Mouse (Mus musculus): ENCODE measurements around the gene Gm21970. TPM values are rescaled to one million over a fixed set of nuclear protein-coding genes. Genes with fewer than 3 reads are reported as not detected.
A peak's percentile ranks its signal among the peaks of the same experiment; 100 is the strongest.

The Gm21970 gene
- polyA plus RNA-seq, 1 experiment from 2014 or later = not detected

DNA sequence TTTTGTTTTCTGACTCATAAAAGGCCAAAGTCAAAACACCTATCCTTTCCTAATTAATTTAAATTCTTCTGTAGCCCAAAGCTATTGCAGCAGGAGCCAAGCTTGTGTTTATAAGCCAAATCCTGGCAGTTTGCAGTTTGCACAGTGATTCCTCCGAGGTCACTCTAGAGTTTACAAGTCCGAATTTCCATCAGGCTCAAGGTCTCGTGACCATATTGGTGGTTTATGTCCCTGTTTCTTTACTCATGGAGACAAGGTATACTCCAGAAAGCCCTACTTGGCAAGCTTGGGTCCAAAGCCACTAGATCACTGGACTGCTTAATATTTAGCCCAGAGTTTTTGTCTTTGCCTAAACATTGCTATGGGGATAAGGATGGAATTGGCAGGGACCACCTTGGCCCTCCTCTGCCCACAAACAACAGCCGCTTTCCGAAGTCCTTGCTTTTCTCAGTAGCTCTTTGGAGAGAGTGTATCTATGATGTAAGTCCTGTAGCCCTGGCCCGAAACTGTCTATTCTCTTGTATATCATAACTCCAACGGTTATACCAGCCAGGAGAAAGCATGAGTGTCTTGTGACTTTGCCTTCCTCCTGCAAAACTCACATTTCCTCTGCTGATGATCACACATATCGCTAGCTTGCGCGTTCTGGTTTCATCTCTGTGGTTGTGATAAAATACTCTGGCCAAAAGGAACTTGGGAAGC lies 5.0 kb upstream of the Gm21970 start:
- no peak overlapping the region for H3K27ac ChIP-seq
- H3K36me3 ChIP-seq = peaks cover 21% of the 10 kb centered on the region
- no peak overlapping the region for H3K4me3 ChIP-seq (replicated peaks)
- no peaks in the 10 kb centered on the region for H3K9me3 ChIP-seq
- ATAC-seq (ENCODE audit: insufficient read depth, low FRiP score, low read depth) = no peak
- H3K4me2 ChIP-seq = no peak overlapping the region
- H3K9ac ChIP-seq = no peak overlapping the region
- 0 out of 2 replicates have a peak, but pooled peaks cover 2% of the 10 kb centered on the region for H3K4me1 ChIP-seq
- 89% methylated on average over 10 of the region's 10 CpGs for WGBS
- no peaks in the 10 kb centered on the region for H3K27me3 ChIP-seq (replicated peaks)

GRCm38 (mm10) chr16:91387121-91387486 lies 4.4 kb upstream of the Gm21970 start:
- H3K36me3 ChIP-seq = peaks cover 24% of the 10 kb centered on the region
- 0 out of 2 replicates have a peak, but pooled peaks cover 2% of the 10 kb centered on the region for H3K4me1 ChIP-seq
- no peak overlapping the region for H3K9ac ChIP-seq
- H3K27me3 ChIP-seq (replicated peaks) = no peaks in the 10 kb centered on the region
- no peak overlapping the region for H3K4me3 ChIP-seq (replicated peaks)
- no peak overlapping the region for H3K27ac ChIP-seq
- no peak for ATAC-seq (ENCODE audit: insufficient read depth, low FRiP score, low read depth)
- no peak overlapping the region for H3K4me2 ChIP-seq
- WGBS = 88% methylated on average over 3 of the region's 3 CpGs
- H3K9me3 ChIP-seq = no peaks in the 10 kb centered on the region

GRCm38 (mm10) chr16:91390100-91390499 lies 1.4 kb upstream of the Gm21970 start:
- Histone ChIP-seq H3K36me3 (peaks cover 31% of the 10 kb centered on the region), H3K9ac (no peak overlapping the region), H3K4me2 (no peak overlapping the region), H3K4me1 (0 out of 2 replicates have a peak, but pooled peaks cover 2% of the 10 kb centered on the region), H3K9me3 (no peaks in the 10 kb centered on the region), H3K27ac (no peak overlapping the region), H3K4me3 (replicated peaks) (no peak overlapping the region), H3K27me3 (replicated peaks) (no peaks in the 10 kb centered on the region)
- ATAC-seq (ENCODE audit: insufficient read depth, low FRiP score, low read depth) = no peak
- 88% methylated on average over 4 of the region's 4 CpGs for WGBS

GRCm38 (mm10) chr16:91394826-91395410 lies 3.4 kb downstream of the Gm21970 start:
- H3K27me3 ChIP-seq (replicated peaks) = no peaks in the 10 kb centered on the region
- H3K4me2 ChIP-seq = no peak overlapping the region
- no peak for ATAC-seq (ENCODE audit: insufficient read depth, low FRiP score, low read depth)
- no peak overlapping the region for H3K27ac ChIP-seq
- H3K4me1 ChIP-seq = no peaks in the 10 kb centered on the region
- WGBS = 58% methylated on average over 4 of the region's 4 CpGs
- no peak overlapping the region for H3K4me3 ChIP-seq (replicated peaks)
- no peaks in the 10 kb centered on the region for H3K9me3 ChIP-seq
- peaks cover 14% of the 10 kb centered on the region for H3K36me3 ChIP-seq
- no peak overlapping the region for H3K9ac ChIP-seq

DNA sequence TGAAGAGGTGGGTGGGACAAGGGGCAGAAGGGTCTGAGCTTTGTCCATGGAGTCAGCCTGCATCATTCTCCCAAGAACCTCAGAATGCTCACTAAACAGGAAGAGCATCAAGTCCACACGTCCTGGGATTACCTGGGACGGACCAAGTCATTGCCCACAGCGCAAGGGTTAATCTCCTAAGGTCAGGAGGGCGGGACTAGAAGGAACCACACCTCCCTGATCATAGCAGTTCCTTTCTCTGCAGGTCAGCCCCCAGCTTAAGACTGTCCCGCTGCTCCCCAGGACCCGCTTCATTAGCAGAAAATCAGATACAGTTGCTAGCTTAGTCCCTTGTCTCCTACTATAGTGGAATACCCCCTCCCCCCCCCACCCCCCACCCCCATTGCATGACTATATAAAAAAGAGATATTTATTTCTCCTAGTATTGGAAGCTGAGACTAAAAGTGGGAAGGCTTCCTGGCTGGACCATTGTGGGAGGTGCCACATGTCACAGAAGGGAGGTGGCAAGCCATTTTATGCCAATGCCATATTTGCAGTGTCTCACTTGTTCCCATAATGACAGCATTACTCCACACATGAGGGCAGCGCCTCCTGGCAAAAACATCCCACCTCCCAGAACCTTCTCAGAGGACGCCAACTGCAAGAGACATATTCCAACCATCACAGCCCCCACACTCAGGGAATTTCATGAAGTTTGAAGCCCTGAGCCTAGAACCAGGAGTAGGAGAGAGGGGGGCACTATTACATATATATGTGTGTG lies 4.3 kb downstream of the Gm21970 start:
- H3K27ac ChIP-seq = no peak overlapping the region
- H3K4me3 ChIP-seq (replicated peaks) = no peak overlapping the region
- peaks cover 11% of the 10 kb centered on the region for H3K36me3 ChIP-seq
- WGBS = 56% methylated on average over 8 of the region's 8 CpGs
- H3K9me3 ChIP-seq = no peaks in the 10 kb centered on the region
- no peak overlapping the region for H3K4me2 ChIP-seq
- H3K4me1 ChIP-seq = no peaks in the 10 kb centered on the region
- no peak for ATAC-seq (ENCODE audit: insufficient read depth, low FRiP score, low read depth)
- no peak overlapping the region for H3K9ac ChIP-seq
- H3K27me3 ChIP-seq (replicated peaks) = no peaks in the 10 kb centered on the region

DNA sequence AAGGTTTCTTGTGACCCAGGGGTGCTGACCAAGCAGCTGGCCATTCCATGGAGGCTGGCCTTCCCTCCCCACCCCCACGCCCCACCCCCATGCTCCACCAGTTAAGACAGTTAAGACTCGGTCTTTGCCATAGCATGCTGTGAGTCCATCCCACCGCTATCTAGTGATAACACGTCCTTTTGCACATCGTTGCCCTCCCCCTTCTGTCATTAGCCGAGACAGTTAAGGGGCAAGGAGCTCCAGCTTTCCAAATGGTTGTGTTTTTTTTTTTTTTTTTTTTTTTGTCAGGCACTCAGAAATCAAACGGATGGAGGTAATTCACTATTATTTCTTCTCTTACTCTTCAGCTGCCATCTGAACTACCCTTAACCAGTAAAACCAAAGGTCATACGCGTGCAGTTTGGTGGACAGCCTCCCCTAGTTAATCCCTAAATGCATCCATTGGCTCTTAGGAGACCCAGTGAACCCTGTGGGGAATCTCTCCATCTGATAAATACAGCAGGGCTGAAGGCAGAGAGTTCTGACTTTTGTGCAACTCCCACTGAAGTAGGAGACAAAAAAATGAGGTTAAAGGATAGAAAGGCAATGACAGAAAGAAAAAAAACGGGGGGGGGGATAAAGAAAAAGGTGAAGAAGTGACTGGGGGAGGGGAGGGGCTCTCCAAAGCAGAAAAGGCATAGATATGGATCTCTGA lies 5.5 kb downstream of the Gm21970 start:
- WGBS = 69% methylated on average over 10 of the region's 10 CpGs
- Histone ChIP-seq H3K4me3 (replicated peaks) (no peak overlapping the region), H3K27me3 (replicated peaks) (no peaks in the 10 kb centered on the region), H3K9ac (no peak overlapping the region), H3K4me2 (no peak overlapping the region), H3K4me1 (no peaks in the 10 kb centered on the region), H3K9me3 (no peaks in the 10 kb centered on the region), H3K27ac (no peak overlapping the region), H3K36me3 (peaks cover 8% of the 10 kb centered on the region)
- peak; percentile 47; the same call in 1 of the 2 replicates for ATAC-seq (ENCODE audit: insufficient read depth, low FRiP score, low read depth)

DNA sequence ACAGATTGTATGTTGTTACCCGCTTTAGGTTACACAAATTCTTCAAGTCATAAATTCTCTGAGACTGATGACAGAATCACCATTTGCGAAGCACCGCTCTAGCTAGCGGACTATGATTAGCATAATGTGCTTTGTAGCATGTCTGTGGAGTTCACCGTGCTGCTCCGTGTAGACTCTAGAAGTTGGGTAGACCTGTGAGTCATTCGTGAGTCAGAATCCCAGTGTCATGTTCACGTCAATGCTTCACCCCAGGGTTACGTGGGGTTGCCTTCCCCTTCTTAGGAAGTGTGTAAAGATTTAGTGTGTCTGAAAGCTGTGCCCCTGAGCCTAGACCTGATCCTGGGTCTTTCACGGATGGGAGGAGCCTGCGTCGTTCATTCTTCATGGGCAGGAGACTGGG lies 6.5 kb downstream of the Gm21970 start:
- 88% methylated on average over 12 of the region's 12 CpGs for WGBS
- no peak for ATAC-seq (ENCODE audit: insufficient read depth, low FRiP score, low read depth)

DNA sequence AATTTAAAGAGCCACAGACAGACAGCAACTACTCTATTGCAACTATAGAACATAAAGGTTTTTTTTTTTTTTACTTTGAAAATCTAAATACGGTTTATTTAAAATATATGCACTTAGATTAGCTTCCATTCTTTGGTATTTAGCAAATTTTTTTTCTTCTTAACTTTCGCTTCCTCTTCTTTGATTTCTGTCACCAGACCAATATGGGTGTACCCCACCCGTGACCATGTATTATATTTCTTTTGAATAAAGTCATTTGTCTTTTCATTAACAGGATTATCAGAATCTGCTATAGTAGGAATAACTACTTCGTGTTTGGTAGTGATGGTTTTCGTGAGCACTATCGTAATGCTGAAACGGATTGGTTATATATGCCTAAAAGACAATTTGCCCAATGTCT lies 7.4 kb downstream of the Gm21970 start:
- no peaks in the 10 kb centered on the region for H3K27me3 ChIP-seq (replicated peaks)
- WGBS = 94% methylated on average over 7 of the region's 7 CpGs
- ATAC-seq (ENCODE audit: insufficient read depth, low FRiP score, low read depth) = no peak
- H3K27ac ChIP-seq = no peak overlapping the region
- H3K4me2 ChIP-seq = no peak overlapping the region
- no peaks in the 10 kb centered on the region for H3K9me3 ChIP-seq
- no peak overlapping the region for H3K9ac ChIP-seq
- peaks cover 4% of the 10 kb centered on the region; the same call in 1 of the 2 replicates for H3K36me3 ChIP-seq
- no peaks in the 10 kb centered on the region for H3K4me1 ChIP-seq
- H3K4me3 ChIP-seq (replicated peaks) = no peak overlapping the region

More for the DNA sequence above, 6.5 kb downstream of the Gm21970 start:
- H3K27me3 ChIP-seq (replicated peaks) = no peaks in the 10 kb centered on the region
- H3K4me3 ChIP-seq (replicated peaks) = no peak overlapping the region
- no peaks in the 10 kb centered on the region for H3K9me3 ChIP-seq
- H3K36me3 ChIP-seq = peaks cover 1% of the 10 kb centered on the region; the same call in 1 of the 2 replicates
- H3K27ac ChIP-seq = no peak overlapping the region
- no peak overlapping the region for H3K9ac ChIP-seq
- no peak overlapping the region for H3K4me2 ChIP-seq
- no peaks in the 10 kb centered on the region for H3K4me1 ChIP-seq

DNA sequence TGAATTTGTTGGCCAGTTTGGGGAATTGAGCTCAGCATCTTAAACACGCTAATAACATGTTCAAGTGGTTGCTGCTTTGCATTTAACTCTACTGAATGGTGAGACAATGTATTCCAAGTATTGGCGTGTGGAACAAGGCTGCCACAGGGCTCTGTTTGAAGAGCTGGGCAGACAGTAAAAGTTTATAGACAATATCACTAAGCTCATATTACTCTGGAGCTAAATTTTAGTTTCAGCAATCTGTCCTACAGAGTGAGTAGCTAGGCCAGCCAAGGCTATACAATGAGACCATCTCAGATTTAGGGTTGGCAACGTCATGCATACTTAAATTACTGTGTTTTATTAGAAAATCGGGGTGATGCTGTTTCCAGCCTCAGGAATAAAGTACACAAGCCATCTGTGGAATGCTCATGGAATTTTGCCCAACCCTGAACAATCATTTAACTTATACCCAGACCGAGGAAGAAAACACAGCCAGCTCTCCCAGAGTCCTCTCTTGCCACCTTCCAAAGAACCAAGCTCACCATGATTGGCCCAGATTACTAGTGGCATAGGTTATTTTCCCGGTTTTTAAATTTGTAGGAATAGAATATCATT lies 10.1 kb downstream of the Gm21970 start:
- 72% methylated on average over 6 of the region's 6 CpGs for WGBS
- no peak overlapping the region for H3K27ac ChIP-seq
- H3K4me1 ChIP-seq = no peaks in the 10 kb centered on the region

DNA sequence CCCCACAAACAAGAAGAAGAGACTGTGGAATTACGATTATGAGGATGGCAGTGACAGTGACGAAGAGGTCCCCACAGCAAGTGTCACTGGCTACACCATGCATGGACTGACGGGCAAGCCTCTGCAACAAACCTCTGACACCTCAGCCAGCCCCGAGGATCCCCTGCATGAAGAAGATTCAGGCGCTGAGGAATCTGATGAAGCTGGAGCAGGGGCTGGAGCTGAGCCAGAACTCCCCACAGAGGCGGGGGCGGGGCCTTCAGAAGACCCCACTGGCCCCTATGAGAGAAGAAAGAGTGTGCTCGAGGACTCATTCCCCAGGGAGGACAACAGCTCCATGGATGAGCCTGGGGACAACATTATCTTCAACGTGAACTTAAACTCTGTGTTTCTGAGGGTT lies 12.3 kb downstream of the Gm21970 start:
- no peaks in the 10 kb centered on the region for H3K27me3 ChIP-seq (replicated peaks)
- H3K4me1 ChIP-seq = peaks cover 6% of the 10 kb centered on the region; the same call in 1 of the 2 replicates
- H3K9ac ChIP-seq = no peak overlapping the region
- no peak for ATAC-seq (ENCODE audit: insufficient read depth, low FRiP score, low read depth)
- H3K27ac ChIP-seq = no peak overlapping the region
- WGBS = 75% methylated on average over 9 of the region's 9 CpGs
- H3K36me3 ChIP-seq = peaks cover 8% of the 10 kb centered on the region; the same call in 1 of the 2 replicates
- no peak overlapping the region for H3K4me3 ChIP-seq (replicated peaks)
- no peaks in the 10 kb centered on the region for H3K9me3 ChIP-seq
- no peak overlapping the region for H3K4me2 ChIP-seq

More for the DNA sequence above, 10.1 kb downstream of the Gm21970 start:
- ATAC-seq (ENCODE audit: insufficient read depth, low FRiP score, low read depth) = no peak
- H3K9ac ChIP-seq = no peak overlapping the region
- no peaks in the 10 kb centered on the region for H3K27me3 ChIP-seq (replicated peaks)
- H3K9me3 ChIP-seq = no peaks in the 10 kb centered on the region
- no peak overlapping the region for H3K4me2 ChIP-seq
- no peak overlapping the region for H3K4me3 ChIP-seq (replicated peaks)
- H3K36me3 ChIP-seq = peaks cover 8% of the 10 kb centered on the region; the same call in 1 of the 2 replicates

DNA sequence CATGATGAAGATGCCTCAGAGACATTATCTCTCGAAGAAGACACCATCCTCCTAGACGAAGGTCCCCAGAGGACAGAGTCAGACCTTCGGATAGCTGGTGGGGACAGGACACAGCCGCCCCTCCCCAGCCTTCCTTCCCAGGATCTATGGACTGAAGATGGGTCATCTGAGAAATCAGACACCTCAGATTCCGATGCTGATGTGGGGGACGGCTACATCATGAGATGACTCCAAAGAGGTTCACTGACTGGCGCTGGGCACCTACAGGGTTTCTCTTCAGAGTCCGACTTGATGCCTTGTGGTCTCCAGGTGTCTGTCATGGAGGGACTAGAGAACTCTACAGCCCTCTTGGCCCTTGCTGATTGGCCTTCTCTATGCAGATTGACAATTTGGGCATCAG lies 12.7 kb downstream of the Gm21970 start:
- Histone ChIP-seq H3K4me1 (peaks cover 6% of the 10 kb centered on the region; the same call in 1 of the 2 replicates), H3K27ac (no peak overlapping the region), H3K4me2 (no peak overlapping the region), H3K27me3 (replicated peaks) (no peaks in the 10 kb centered on the region), H3K9ac (no peak overlapping the region), H3K36me3 (peaks cover 8% of the 10 kb centered on the region; the same call in 1 of the 2 replicates), H3K9me3 (no peaks in the 10 kb centered on the region), H3K4me3 (replicated peaks) (no peak overlapping the region)
- 92% methylated on average over 8 of the region's 8 CpGs for WGBS
- ATAC-seq (ENCODE audit: insufficient read depth, low FRiP score, low read depth) = no peak
